Mouse (Mus musculus) lung, postnatal 0 days (tissue): ENCODE results near the gene Best3. TPM values are rescaled to one million over a fixed set of nuclear protein-coding genes. Genes with fewer than 3 reads are reported as not detected.
A peak's percentile ranks its signal among the peaks of the same experiment; 100 is the strongest.

Source experiments
- ATAC-seq: fragments of 200-750 bp; cut with Nextera tagmentation; 2 replicates; pipeline ENCODE4 v1.8.0; 2017; ENCODE audit warnings: moderate library complexity
- DNase-seq: peaks from one replicate; pipeline ENCODE4 v3.0.0-alpha.2; 2016; ENCODE audit warnings: low spot score
- H3K27ac ChIP-seq: fragments of 300-500 bp; sonication (generic); 2 replicates; pipeline ENCODE4 v1.5.1; 2014; ENCODE audit warnings: antibody characterized with exemption, mild to moderate bottlenecking, low read length, mixed read lengths
- H3K27me3 ChIP-seq: fragments of 300-500 bp; sonication (generic); replicated peaks from 2 replicates; pipeline ENCODE4 v1.6.1; 2014; ENCODE audit warnings: low read length, mixed read lengths; ENCODE audit not compliant: insufficient read depth
- H3K36me3 ChIP-seq: fragments of 300-500 bp; sonication (generic); 2 replicates; pipeline ENCODE4 v1.6.1; 2014; ENCODE audit warnings: low read length, mixed read lengths; ENCODE audit not compliant: insufficient read depth
- H3K4me1 ChIP-seq: fragments of 300-500 bp; sonication (generic); 2 replicates; pipeline ENCODE4 v1.6.1; 2014; ENCODE audit warnings: antibody characterized with exemption, low read depth, low read length, mixed read lengths; ENCODE audit not compliant: insufficient read depth
- H3K4me2 ChIP-seq: fragments of 300-500 bp; sonication (generic); replicated peaks from 2 replicates; pipeline ENCODE4 v1.6.1; 2014; ENCODE audit warnings: low read depth, mild to moderate bottlenecking, low read length, moderate library complexity, mixed read lengths
- H3K4me3 ChIP-seq: fragments of 300-500 bp; sonication (generic); 2 replicates; pipeline ENCODE4 v1.5.1; 2014; ENCODE audit warnings: low read depth, low read length
- H3K9ac ChIP-seq: fragments of 300-500 bp; sonication (generic); replicated peaks from 2 replicates; pipeline ENCODE4 v1.6.1; 2014; ENCODE audit warnings: low read depth, mild to moderate bottlenecking
- H3K9me3 ChIP-seq: fragments of 300-500 bp; sonication (generic); 2 replicates; pipeline ENCODE4 v1.6.1; 2016; ENCODE audit warnings: low read length, mixed read lengths
- CTCF ChIP-seq: IDR thresholded peaks from 2 replicates; pipeline ENCODE4 v1.5.1; 2016; ENCODE audit warnings: antibody characterized with exemption, mild to moderate bottlenecking
- EP300 ChIP-seq: IDR thresholded peaks from 2 replicates; pipeline ENCODE4 v1.6.1; 2016; ENCODE audit warnings: antibody characterized with exemption, mild to moderate bottlenecking, control low read depth
- WGBS: fragments of 180-500 bp; shearing (Covaris S2); extraction: QIAGEN DNeasy Blood & Tissue Kit; methylation state at CpG from one replicate; pipeline ENCODE4 v1.1.7; 2014; 5-methylcytosine and 5-hydroxymethylcytosine counted together
- polyA plus RNA-seq: library from polyadenylated mRNA; unstranded; fragments of >200 nt; fragmentation: Nextera tagmentation; extraction: Ambion mirVana; gene quantifications from 2 replicates; pipeline ENCODE4 v1.2.1, GENCODE M21; 2015

Gene Best3
- polyA plus RNA-seq, 1 experiment from 2014 or later = 0.43 TPM

- no peaks in the 10 kb centered on the region for H3K9me3 ChIP-seq
- no peak overlapping the region for H3K4me2 ChIP-seq
- peaks cover 30% of the 10 kb centered on the region for H3K36me3 ChIP-seq
- H3K27me3 ChIP-seq = no peaks in the 10 kb centered on the region
- H3K4me1 ChIP-seq = no peaks in the 10 kb centered on the region; the same call in 1 of the 2 replicates
- H3K9ac ChIP-seq = no peak overlapping the region
- no peak for DNase-seq
- WGBS = 62% methylated on average over 4 of the region's 4 CpGs
- no peak overlapping the region for H3K4me3 ChIP-seq
- peak; percentile 21; the same call in 1 of the 2 replicates for ATAC-seq
- H3K27ac ChIP-seq = no peak overlapping the region
- TF ChIP-seq CTCF = no peak
- TF ChIP-seq EP300 = no peak
These were observed 64.0 kb downstream of the Best3 start for GRCm38 (mm10) chr10:117049961-117050597.

GRCm38 (mm10) chr10:117055668-117056067, 69.6 kb downstream of the Best3 start:
- ATAC-seq (no peak), DNase-seq (no peak)
- Histone ChIP-seq H3K27ac (no peak overlapping the region), H3K4me2 (no peak overlapping the region), H3K36me3 (peaks cover 72% of the 10 kb centered on the region), H3K9ac (no peak overlapping the region), H3K9me3 (no peaks in the 10 kb centered on the region), H3K4me1 (no peaks in the 10 kb centered on the region), H3K27me3 (no peaks in the 10 kb centered on the region), H3K4me3 (no peak overlapping the region)
- WGBS = 87% methylated on average over 4 of the region's 4 CpGs
- TF ChIP-seq EP300 (no peak), CTCF (peak; percentile 48)

GRCm38 (mm10) chr10:117062894-117063253, 76.8 kb downstream of the Best3 start:
- Histone ChIP-seq H3K36me3 (peaks cover 25% of the 10 kb centered on the region), H3K9ac (peak overlapping the region; percentile 85), H3K4me2 (peak overlapping the region; percentile 76), H3K9me3 (no peaks in the 10 kb centered on the region), H3K27me3 (no peaks in the 10 kb centered on the region), H3K4me3 (peak overlapping the region; percentile 94), H3K27ac (0 out of 2 replicates have a peak overlapping the region, but pooled peaks have one; percentile 90), H3K4me1 (peaks cover 4% of the 10 kb centered on the region; the same call in 1 of the 2 replicates)
- DNase-seq = no peak
- no peak for ATAC-seq
- 1% methylated on average over 15 of the region's 15 CpGs for WGBS
- TF ChIP-seq CTCF (no peak), EP300 (no peak)

- peak within 1 kb of the TSS; percentile 76 for H3K4me2 ChIP-seq
- H3K9ac ChIP-seq = peak within 1 kb of the TSS; percentile 85
- ATAC-seq = peak; percentile 96
- H3K36me3 ChIP-seq = peaks cover 23% of the 10 kb centered on the region
- TF ChIP-seq EP300 = no peak
- TF ChIP-seq CTCF = peak; percentile 17
- no peaks in the 10 kb centered on the region for H3K27me3 ChIP-seq
- DNase-seq = peak; percentile 98
- no peaks in the 10 kb centered on the region for H3K9me3 ChIP-seq
- peak within 1 kb of the TSS; percentile 94 for H3K4me3 ChIP-seq
- H3K27ac ChIP-seq = peak within 1 kb of the TSS; percentile 90
- under 1% methylated on average over 61 of the region's 68 CpGs for WGBS
- H3K4me1 ChIP-seq = peaks cover 4% of the 10 kb centered on the region; the same call in 1 of the 2 replicates
These were observed 77.3 kb downstream of the Best3 start, which contains the start of gene Cct2 for GRCm38 (mm10) chr10:117063254-117064021. Gene Cct2, minus strand, starts transcription at chr10:117063814.

- Histone ChIP-seq H3K9ac (no peak overlapping the region), H3K27ac (peak overlapping the region; percentile 59), H3K4me1 (peaks cover 4% of the 10 kb centered on the region; the same call in 1 of the 2 replicates), H3K9me3 (no peaks in the 10 kb centered on the region), H3K27me3 (no peaks in the 10 kb centered on the region), H3K4me2 (peak overlapping the region; percentile 76), H3K36me3 (peaks cover 18% of the 10 kb centered on the region), H3K4me3 (peak overlapping the region; percentile 94)
- ATAC-seq (no peak), DNase-seq (no peak)
- 6% methylated on average over 7 of the region's 7 CpGs for WGBS
- TF ChIP-seq EP300 (no peak), CTCF (no peak)
These were observed 78.0 kb downstream of the Best3 start for GRCm38 (mm10) chr10:117064076-117064475.

GRCm38 (mm10) chr10:117069109-117069508, 83.0 kb downstream of the Best3 start:
- no peak for ATAC-seq

More at GRCm38 (mm10) chr10:117069109-117069508, 83.0 kb downstream of the Best3 start:
- DNase-seq = no peak
- Histone ChIP-seq H3K9me3 (no peaks in the 10 kb centered on the region), H3K9ac (no peak overlapping the region), H3K36me3 (0 out of 2 replicates have a peak, but pooled peaks cover 11% of the 10 kb centered on the region), H3K4me3 (no peak overlapping the region), H3K4me2 (no peak overlapping the region), H3K4me1 (no peaks in the 10 kb centered on the region), H3K27ac (no peak overlapping the region), H3K27me3 (no peaks in the 10 kb centered on the region)
- TF ChIP-seq EP300 (no peak), CTCF (peak; percentile 47)
- 88% methylated on average over 3 of the region's 3 CpGs for WGBS
